Mouse (Mus musculus) embryonic facial prominence, embryonic 12.5 days (tissue): ENCODE measurements around the gene Ecm2. TPM values are rescaled to one million over a fixed set of nuclear protein-coding genes. Genes with fewer than 3 reads are reported as not detected.

ENCODE experiments used
- ATAC-seq: fragments of 200-750 bp; cut with Nextera tagmentation; 2 replicates; pipeline ENCODE4 v1.8.0; 2017; ENCODE audit not compliant: insufficient number of reproducible peaks, insufficient read depth, low FRiP score, low TSS enrichment
- H3K27ac ChIP-seq: fragments of 300-500 bp; sonication (generic); 2 replicates; pipeline ENCODE4 v1.5.1; 2016; ENCODE audit warnings: mild to moderate bottlenecking
- H3K27me3 ChIP-seq: fragments of 300-500 bp; sonication (generic); 2 replicates; pipeline ENCODE4 v1.6.1; 2016; ENCODE audit warnings: mild to moderate bottlenecking, moderate library complexity
- H3K36me3 ChIP-seq: fragments of 300-500 bp; sonication (generic); 2 replicates; pipeline ENCODE4 v1.6.1; 2016; ENCODE audit warnings: mild to moderate bottlenecking
- H3K4me1 ChIP-seq: fragments of 300-500 bp; sonication (generic); 2 replicates; pipeline ENCODE4 v1.6.1; 2016
- H3K4me2 ChIP-seq: fragments of 300-500 bp; sonication (generic); replicated peaks from 2 replicates; pipeline ENCODE4 v1.6.1; 2016; ENCODE audit warnings: mild to moderate bottlenecking, moderate library complexity
- H3K4me3 ChIP-seq: fragments of 300-500 bp; sonication (generic); 2 replicates; pipeline ENCODE4 v1.5.1; 2016; ENCODE audit warnings: mild to moderate bottlenecking
- H3K9ac ChIP-seq: fragments of 300-500 bp; sonication (generic); 2 replicates; pipeline ENCODE4 v1.6.1; 2016; ENCODE audit warnings: mild to moderate bottlenecking, moderate library complexity
- H3K9me3 ChIP-seq: fragments of 300-500 bp; sonication (generic); 2 replicates; pipeline ENCODE4 v1.6.1; 2016; ENCODE audit warnings: mild to moderate bottlenecking, moderate library complexity
- WGBS: fragments of 180-500 bp; shearing (Covaris S2); methylation state at CpG from one replicate; pipeline ENCODE4 v1.1.7; 2016; 5-methylcytosine and 5-hydroxymethylcytosine counted together
- polyA plus RNA-seq: library from polyadenylated mRNA; unstranded; fragments of >200 nt; fragmentation: Nextera tagmentation; extraction: Ambion mirVana; gene quantifications from 2 replicates; pipeline ENCODE4 v1.2.1, GENCODE M21; 2016

Gene Ecm2
- polyA plus RNA-seq, 1 experiment from 2014 or later: 0.64 TPM

- 73% methylated on average over 4 of the region's 4 CpGs for WGBS
- Histone ChIP-seq H3K9me3 (no peaks in the 10 kb centered on the region), H3K4me2 (no peak overlapping the region), H3K27ac (no peak overlapping the region), H3K9ac (no peak overlapping the region), H3K27me3 (no peaks in the 10 kb centered on the region), H3K4me3 (no peak overlapping the region), H3K4me1 (peaks cover 11% of the 10 kb centered on the region), H3K36me3 (no peaks in the 10 kb centered on the region)
- no peak for ATAC-seq
Observed at GRCm38 (mm10) chr13:49471981-49472675, 32.5 kb upstream of the Ecm2 start.

GRCm38 (mm10) chr13:49472676-49473005, 32.0 kb upstream of the Ecm2 start:
- Histone ChIP-seq H3K4me2 (no peak overlapping the region), H3K27me3 (no peaks in the 10 kb centered on the region), H3K27ac (no peak overlapping the region), H3K4me3 (no peak overlapping the region), H3K9ac (no peak overlapping the region), H3K4me1 (peaks cover 6% of the 10 kb centered on the region), H3K9me3 (no peaks in the 10 kb centered on the region), H3K36me3 (no peaks in the 10 kb centered on the region)
- 91% methylated on average over 6 of the region's 6 CpGs for WGBS
- ATAC-seq: no peak

GRCm38 (mm10) chr13:49477887-49478286, 26.7 kb upstream of the Ecm2 start:
- Histone ChIP-seq H3K4me3 (no peak overlapping the region), H3K9ac (no peak overlapping the region), H3K4me2 (no peak overlapping the region), H3K36me3 (no peaks in the 10 kb centered on the region), H3K27ac (no peak overlapping the region), H3K9me3 (no peaks in the 10 kb centered on the region), H3K4me1 (peaks cover 6% of the 10 kb centered on the region; the same call in 1 of the 2 replicates), H3K27me3 (no peaks in the 10 kb centered on the region)
- 68% methylated on average over 3 of the region's 3 CpGs for WGBS
- no peak for ATAC-seq

- Histone ChIP-seq H3K4me1 (peaks cover 6% of the 10 kb centered on the region; the same call in 1 of the 2 replicates), H3K27me3 (no peaks in the 10 kb centered on the region), H3K4me2 (no peak overlapping the region), H3K4me3 (no peak overlapping the region), H3K27ac (no peak overlapping the region), H3K9me3 (no peaks in the 10 kb centered on the region), H3K36me3 (no peaks in the 10 kb centered on the region), H3K9ac (no peak overlapping the region)
- WGBS: 91% methylated on average over 6 of the region's 6 CpGs
- ATAC-seq: no peak
Observed at GRCm38 (mm10) chr13:49478851-49479374, 25.7 kb upstream of the Ecm2 start.

GRCm38 (mm10) chr13:49479399-49479798, 25.2 kb upstream of the Ecm2 start:
- Histone ChIP-seq H3K36me3 (no peaks in the 10 kb centered on the region), H3K9ac (no peak overlapping the region), H3K4me2 (no peak overlapping the region), H3K9me3 (no peaks in the 10 kb centered on the region), H3K27ac (no peak overlapping the region), H3K4me3 (no peak overlapping the region), H3K27me3 (no peaks in the 10 kb centered on the region), H3K4me1 (peaks cover 6% of the 10 kb centered on the region; the same call in 1 of the 2 replicates)
- no peak for ATAC-seq
- WGBS: 85% methylated on average over 4 of the region's 4 CpGs

- Histone ChIP-seq H3K4me1 (peaks cover 6% of the 10 kb centered on the region; the same call in 1 of the 2 replicates), H3K9me3 (no peaks in the 10 kb centered on the region), H3K27me3 (no peaks in the 10 kb centered on the region), H3K9ac (no peak overlapping the region), H3K4me3 (no peak overlapping the region), H3K36me3 (no peaks in the 10 kb centered on the region), H3K4me2 (no peak overlapping the region), H3K27ac (no peak overlapping the region)
- WGBS: 65% methylated on average over 2 of the region's 2 CpGs
- ATAC-seq: no peak
Observed at GRCm38 (mm10) chr13:49480057-49480456, 24.6 kb upstream of the Ecm2 start.

GRCm38 (mm10) chr13:49480551-49480950, 24.1 kb upstream of the Ecm2 start:
- Histone ChIP-seq H3K9me3 (no peaks in the 10 kb centered on the region), H3K4me2 (no peak overlapping the region), H3K27me3 (no peaks in the 10 kb centered on the region), H3K4me1 (peaks cover 6% of the 10 kb centered on the region; the same call in 1 of the 2 replicates), H3K27ac (no peak overlapping the region), H3K36me3 (no peaks in the 10 kb centered on the region), H3K4me3 (no peak overlapping the region), H3K9ac (no peak overlapping the region)
- WGBS: 53% methylated on average over 5 of the region's 5 CpGs
- ATAC-seq: no peak

- Histone ChIP-seq H3K27ac (peak overlapping the region; percentile 42; the same call in 1 of the 2 replicates), H3K9me3 (no peaks in the 10 kb centered on the region), H3K4me3 (no peak overlapping the region), H3K27me3 (no peaks in the 10 kb centered on the region), H3K9ac (no peak overlapping the region), H3K36me3 (no peaks in the 10 kb centered on the region), H3K4me1 (peaks cover 10% of the 10 kb centered on the region; the same call in 1 of the 2 replicates), H3K4me2 (no peak overlapping the region)
- 66% methylated on average over 5 of the region's 5 CpGs for WGBS
- no peak for ATAC-seq
Observed at GRCm38 (mm10) chr13:49485388-49485787, 19.2 kb upstream of the Ecm2 start.

- ATAC-seq: no peak
- Histone ChIP-seq H3K27ac (no peak within 1 kb of the TSS), H3K4me2 (no peak within 1 kb of the TSS), H3K4me1 (no peaks in the 10 kb centered on the region), H3K27me3 (no peaks in the 10 kb centered on the region), H3K4me3 (no peak within 1 kb of the TSS), H3K9ac (no peak within 1 kb of the TSS), H3K36me3 (no peaks in the 10 kb centered on the region), H3K9me3 (no peaks in the 10 kb centered on the region)
- WGBS: 73% methylated on average over 6 of the region's 6 CpGs
Observed at GRCm38 (mm10) chr13:49492376-49493368, 11.9 kb upstream of the Ecm2 start, which contains the start of gene Tes3-ps. TSS of gene Tes3-ps (plus strand) at chr13:49493318.

- H3K4me1 ChIP-seq: peaks cover 7% of the 10 kb centered on the region; the same call in 1 of the 2 replicates
- ATAC-seq: no peak
- no peak overlapping the region for H3K27ac ChIP-seq
- no peak overlapping the region for H3K4me2 ChIP-seq
- H3K9me3 ChIP-seq: no peaks in the 10 kb centered on the region
- WGBS: 76% methylated on average over 4 of the region's 4 CpGs
- H3K27me3 ChIP-seq: no peaks in the 10 kb centered on the region
- no peak overlapping the region for H3K4me3 ChIP-seq
- H3K9ac ChIP-seq: no peak overlapping the region
- no peaks in the 10 kb centered on the region for H3K36me3 ChIP-seq
Observed at GRCm38 (mm10) chr13:49505776-49506175, 1.2 kb downstream of the Ecm2 start.

- Histone ChIP-seq H3K9ac (no peak overlapping the region), H3K36me3 (no peaks in the 10 kb centered on the region), H3K4me1 (peaks cover 7% of the 10 kb centered on the region; the same call in 1 of the 2 replicates), H3K4me2 (no peak overlapping the region), H3K27ac (no peak overlapping the region), H3K27me3 (no peaks in the 10 kb centered on the region), H3K4me3 (no peak overlapping the region), H3K9me3 (no peaks in the 10 kb centered on the region)
- WGBS: 68% methylated on average over 3 of the region's 3 CpGs
- no peak for ATAC-seq
Observed at GRCm38 (mm10) chr13:49507176-49507575, 2.6 kb downstream of the Ecm2 start.
